Mouse (Mus musculus) brain, embryonic 14.5 days (tissue): ENCODE measurements at regions not wholly inside any gene's neighbourhood (a gene's known extent, or its start where the extent isn't known, plus 50 kb on each side); places are given as distances from the start of the nearest gene placed in this dataset.

Experiments
- CTCF ChIP-seq: fragments of 200-500 bp; IDR thresholded peaks from 2 replicates; pipeline ENCODE4 v1.5.1; 2012; ENCODE audit warnings: inconsistent platforms, mild to moderate bottlenecking, moderate library complexity, borderline replicate concordance; ENCODE audit not compliant: insufficient read depth, insufficient read length; ENCODE audit errors: extremely low read depth
- POLR2A ChIP-seq: fragments of 200-500 bp; IDR thresholded peaks from 2 replicates; pipeline ENCODE4 v1.6.1; 2012; ENCODE audit warnings: mild to moderate bottlenecking, inconsistent platforms, borderline replicate concordance; ENCODE audit not compliant: poor library complexity, insufficient read depth, insufficient read length, severe bottlenecking; ENCODE audit errors: extremely low read depth

- TF ChIP-seq CTCF (no peak), POLR2A (no peak)
Measured at GRCm38 (mm10) chr10:122535137-122535536, 86.8 kb downstream of the Avpr1a start.
